Mouse (Mus musculus): ENCODE results near the gene Abcd1. TPM values are rescaled to one million over a fixed set of nuclear protein-coding genes. Genes with fewer than 3 reads are reported as not detected.
A peak's percentile ranks its signal among the peaks of the same experiment; 100 is the strongest.

The Abcd1 gene
- polyA plus RNA-seq, 1 experiment = 22.7 TPM

DNA sequence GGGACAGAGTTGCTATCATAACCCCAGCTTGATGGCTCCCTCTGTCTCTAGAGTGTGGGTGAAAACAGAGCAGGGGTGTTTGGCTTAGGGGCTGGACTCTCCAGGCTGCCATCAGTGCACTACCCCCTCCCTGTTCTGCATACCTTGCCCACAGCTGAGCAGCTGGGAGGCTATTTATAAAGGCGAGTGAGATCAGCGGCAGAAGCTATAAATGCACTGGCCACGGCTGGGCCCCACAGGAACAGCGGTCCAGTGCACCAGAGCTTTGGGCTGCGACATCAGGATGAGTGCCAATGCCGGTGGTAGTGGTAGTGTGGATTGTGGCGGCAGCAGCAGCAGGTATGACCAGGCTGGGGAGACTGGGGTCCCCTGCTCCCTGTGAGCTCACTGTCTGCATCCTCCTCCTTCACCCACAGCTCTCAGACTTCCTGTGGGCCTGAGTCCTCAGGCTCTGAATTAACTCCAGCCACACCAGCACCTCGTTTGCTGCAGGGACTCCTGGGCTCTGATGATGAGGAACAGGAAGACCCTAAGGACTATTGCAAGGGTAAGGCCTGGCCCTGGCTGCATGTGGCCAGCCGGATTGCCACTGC, 57.9 kb downstream of the Abcd1 start, which contains the start of gene Srpk3:
Srpk3 (plus strand) TSS at position 238 of the 593 bp plus-strand sequence.
- Histone ChIP-seq H3K4me3 (ENCODE audit: insufficient read depth, low read depth, low read length) (no peak within 1 kb of the TSS), H3K4me1 (ENCODE audit: control insufficient read depth, insufficient read depth, insufficient read length, low read length) (no peaks in the 10 kb centered on the region), H3K27ac (replicated peaks; ENCODE audit: low read depth, low read length) (no peak within 1 kb of the TSS)

DNA sequence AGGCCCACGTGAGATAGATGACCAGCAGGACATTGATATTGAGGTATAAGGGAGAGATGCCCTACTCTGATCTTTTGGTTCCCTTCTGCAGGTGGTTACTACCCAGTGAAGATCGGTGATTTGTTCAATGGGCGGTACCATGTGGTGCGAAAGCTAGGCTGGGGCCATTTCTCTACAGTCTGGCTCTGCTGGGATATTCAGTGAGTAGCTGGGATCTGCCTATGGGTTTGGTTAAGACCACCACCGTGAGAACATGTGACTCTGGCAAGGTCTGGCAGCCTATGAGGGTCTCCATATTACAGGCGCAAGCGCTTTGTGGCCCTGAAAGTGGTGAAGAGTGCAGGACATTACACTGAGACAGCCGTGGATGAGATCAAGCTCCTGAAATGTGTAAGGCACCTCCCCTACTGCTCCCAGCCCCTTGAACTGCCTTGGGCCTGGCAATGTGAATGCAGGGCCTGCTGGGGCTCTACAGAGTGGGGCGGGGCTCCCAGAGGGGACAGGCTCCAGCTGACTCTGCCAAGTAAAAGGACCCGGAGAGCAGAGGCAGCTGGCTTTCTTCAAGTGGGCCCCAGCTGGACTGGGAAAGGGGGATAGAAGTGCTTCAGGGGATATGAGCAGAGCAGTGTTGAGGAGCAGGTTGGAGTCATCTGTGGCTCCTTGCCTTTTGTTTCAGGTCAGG, 58.5 kb downstream of the Abcd1 start:
- Histone ChIP-seq H3K27ac (replicated peaks; ENCODE audit: low read depth, low read length) (no peak overlapping the region), H3K4me3 (ENCODE audit: insufficient read depth, low read depth, low read length) (no peak overlapping the region), H3K4me1 (ENCODE audit: control insufficient read depth, insufficient read depth, insufficient read length, low read length) (no peaks in the 10 kb centered on the region)

DNA sequence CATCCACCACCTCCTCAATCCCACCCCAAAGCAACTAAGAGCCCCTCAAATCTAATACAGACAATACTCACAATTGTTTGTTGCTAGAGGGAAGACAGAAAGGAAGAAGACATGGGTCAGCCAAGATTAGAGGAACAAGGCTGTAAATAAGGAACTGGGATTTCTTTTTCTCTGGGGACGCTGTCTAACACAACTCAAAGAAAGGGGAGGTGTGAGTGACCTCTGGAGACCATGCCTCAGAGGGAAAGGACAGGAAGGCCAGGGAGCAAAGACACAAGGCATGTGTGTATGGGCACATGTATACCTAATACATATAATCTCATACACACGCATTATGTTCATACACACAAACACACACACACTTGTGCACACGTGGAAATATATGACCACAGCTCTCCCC, 65.8 kb downstream of the Abcd1 start:
- Histone ChIP-seq H3K27ac (replicated peaks; ENCODE audit: low read depth, low read length) (0 out of 2 replicates have a peak overlapping the region, but pooled peaks have one; percentile 9), H3K4me3 (ENCODE audit: insufficient read depth, low read depth, low read length) (no peak overlapping the region)

DNA sequence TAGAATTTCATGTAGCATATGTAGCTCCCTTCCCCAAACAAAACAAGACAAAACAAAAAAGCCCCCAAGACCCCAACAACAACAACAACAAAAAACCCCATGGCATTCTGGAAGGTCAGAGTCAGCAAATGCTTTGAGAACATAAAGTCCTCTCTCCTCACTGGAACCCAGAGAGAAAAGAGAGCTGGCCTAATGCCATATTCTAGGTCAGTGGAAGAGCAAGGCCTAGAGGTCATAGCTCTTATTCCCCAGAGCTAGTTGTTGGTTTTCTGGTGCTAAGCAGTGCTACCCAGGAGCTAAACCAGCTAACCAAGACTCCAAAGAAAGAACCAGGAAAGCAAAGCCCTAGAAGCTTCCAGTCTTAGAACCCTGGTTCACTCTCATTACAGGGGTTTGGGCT, 69.3 kb downstream of the Abcd1 start:
- H3K27ac ChIP-seq (replicated peaks; ENCODE audit: low read depth, low read length) = peak overlapping the region; percentile 96
- peak overlapping the region; percentile 89 for H3K4me3 ChIP-seq (ENCODE audit: insufficient read depth, low read depth, low read length)
- H3K4me1 ChIP-seq (ENCODE audit: control insufficient read depth, insufficient read depth, insufficient read length, low read length) = peaks cover 2% of the 10 kb centered on the region; the same call in 1 of the 2 replicates

More for the DNA sequence above, 65.8 kb downstream of the Abcd1 start:
- peaks cover 2% of the 10 kb centered on the region; the same call in 1 of the 2 replicates for H3K4me1 ChIP-seq (ENCODE audit: control insufficient read depth, insufficient read depth, insufficient read length, low read length)

DNA sequence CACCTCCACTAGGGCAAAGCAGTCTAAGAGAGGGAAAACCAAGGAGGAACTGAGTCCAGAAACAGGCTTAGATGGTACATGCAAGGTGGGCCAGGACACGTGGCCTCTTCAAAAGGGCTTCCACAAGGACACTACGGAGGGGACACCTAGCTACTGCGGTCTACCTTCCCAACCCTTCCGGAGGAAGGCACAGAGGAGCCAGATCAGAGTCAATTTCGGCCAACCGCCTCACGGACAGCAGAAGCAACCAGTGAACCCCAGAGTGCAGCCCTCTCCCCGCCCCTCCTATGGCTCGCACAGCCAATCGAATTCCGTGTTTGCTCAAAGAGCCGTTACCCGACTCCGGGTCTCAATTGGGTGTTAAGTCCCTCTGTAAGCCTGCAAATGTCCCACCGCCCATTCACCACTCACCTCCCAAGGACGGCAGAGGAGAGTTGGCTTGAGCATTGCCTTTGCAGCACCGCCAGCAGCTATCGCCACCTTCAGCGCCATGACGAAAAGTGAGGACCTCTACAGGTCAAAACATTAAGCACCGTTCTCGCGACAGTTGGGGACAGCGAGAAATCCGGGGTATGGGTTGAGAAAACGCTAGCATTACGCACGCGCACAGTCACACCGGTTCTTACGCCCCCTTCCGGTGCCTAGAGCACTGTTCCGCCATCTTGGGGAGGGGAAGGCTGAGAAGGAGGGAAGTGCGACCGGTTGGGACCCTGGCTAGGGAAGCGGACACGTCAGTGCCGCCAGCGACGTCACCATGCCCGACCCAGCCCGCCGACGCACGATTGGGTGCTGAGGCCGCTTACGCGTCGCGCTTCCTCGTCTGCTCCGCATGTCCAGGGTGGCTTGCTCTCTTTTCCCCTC, 70.2 kb downstream of the Abcd1 start, which contains the start of the genes Idh3g and Ssr4:
Idh3g (minus strand) TSS at position 534 of the 861 bp plus-strand sequence.
Ssr4 (plus strand) TSS at position 665 of the 861 bp plus-strand sequence.
- Histone ChIP-seq H3K4me1 (ENCODE audit: control insufficient read depth, insufficient read depth, insufficient read length, low read length) (peaks cover 2% of the 10 kb centered on the region; the same call in 1 of the 2 replicates), H3K27ac (replicated peaks; ENCODE audit: low read depth, low read length) (peak within 1 kb of the TSS; percentile 96), H3K4me3 (ENCODE audit: insufficient read depth, low read depth, low read length) (peak within 1 kb of the TSS; percentile 89)

DNA sequence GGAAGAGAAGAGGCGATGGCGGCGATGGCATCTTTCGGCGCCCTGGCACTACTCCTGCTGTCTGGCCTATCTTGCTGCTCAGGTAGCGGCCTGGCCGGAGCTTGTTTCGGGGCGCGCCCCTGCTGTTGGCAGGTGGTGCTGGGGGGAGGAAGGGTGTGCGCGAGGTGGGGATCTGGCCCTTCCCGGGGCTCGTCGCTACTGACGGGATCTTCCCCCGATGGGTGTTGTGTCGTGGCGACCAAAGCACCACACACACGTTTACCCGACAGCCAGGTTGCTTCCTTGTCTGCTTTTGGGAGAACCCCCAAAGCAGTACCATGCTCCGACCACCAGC, 70.8 kb downstream of the Abcd1 start:
- peak overlapping the region; percentile 68 for H3K4me3 ChIP-seq (ENCODE audit: insufficient read depth, low read depth, low read length)
- H3K27ac ChIP-seq (replicated peaks; ENCODE audit: low read depth, low read length) = peak overlapping the region; percentile 73

More for the DNA sequence above, 70.8 kb downstream of the Abcd1 start:
- peaks cover 2% of the 10 kb centered on the region; the same call in 1 of the 2 replicates for H3K4me1 ChIP-seq (ENCODE audit: control insufficient read depth, insufficient read depth, insufficient read length, low read length)

Other genes with a start within 250 kb of the Abcd1 start
- 67.1 and 108 TPM in 2 replicates for gene Bgn, start 233.0 kb upstream of the Abcd1 start, polyA plus RNA-seq (2012; ENCODE audit: insufficient read depth, insufficient read length, missing spikeins)
- not detected in 2 replicates for gene Atp2b3, start 213.5 kb upstream of the Abcd1 start, polyA plus RNA-seq (2012; ENCODE audit: insufficient read depth, insufficient read length, missing spikeins)
- not detected in 2 replicates for gene Dusp9, start 77.2 kb upstream of the Abcd1 start, polyA plus RNA-seq (2012; ENCODE audit: insufficient read depth, insufficient read length, missing spikeins)
- 1.2 and 1.8 TPM in 2 replicates for gene Pnck, start 56.5 kb upstream of the Abcd1 start, polyA plus RNA-seq (2012; ENCODE audit: insufficient read depth, insufficient read length, missing spikeins)
- 15.8 and 19.4 TPM in 2 replicates for gene Slc6a8, start 43.4 kb upstream of the Abcd1 start, polyA plus RNA-seq (2012; ENCODE audit: insufficient read depth, insufficient read length, missing spikeins)
- 350 and 381 TPM in 2 replicates for gene Bcap31, start 422 bp upstream of the Abcd1 start, polyA plus RNA-seq (2012; ENCODE audit: insufficient read depth, insufficient read length, missing spikeins)
- gene Plxnb3, start 40.5 kb downstream of the Abcd1 start, polyA plus RNA-seq (2012; ENCODE audit: insufficient read depth, insufficient read length, missing spikeins) = 0.33 and 0.55 TPM in 2 replicates
- gene Srpk3, start 57.8 kb downstream of the Abcd1 start, polyA plus RNA-seq (2012; ENCODE audit: insufficient read depth, insufficient read length, missing spikeins) = 0.71 TPM in 1 of 2 replicates, not detected in the other
- gene Idh3g, start 70.3 kb downstream of the Abcd1 start, polyA plus RNA-seq (2012; ENCODE audit: insufficient read depth, insufficient read length, missing spikeins) = 1,669 and 1,851 TPM in 2 replicates
- gene Ssr4, start 70.4 kb downstream of the Abcd1 start, polyA plus RNA-seq (2012; ENCODE audit: insufficient read depth, insufficient read length, missing spikeins) = 189 and 210 TPM in 2 replicates
- 0.36 and 0.58 TPM in 2 replicates for gene Pdzd4, start 108.4 kb downstream of the Abcd1 start, polyA plus RNA-seq (2012; ENCODE audit: insufficient read depth, insufficient read length, missing spikeins)
- not detected in 2 replicates for gene Avpr2, start 175.5 kb downstream of the Abcd1 start, polyA plus RNA-seq (2012; ENCODE audit: insufficient read depth, insufficient read length, missing spikeins)
- 2.2 and 2.3 TPM in 2 replicates for gene L1cam, start 179.5 kb downstream of the Abcd1 start, polyA plus RNA-seq (2012; ENCODE audit: insufficient read depth, insufficient read length, missing spikeins)
- 0.59 and 1.9 TPM in 2 replicates for gene Arhgap4, start 205.3 kb downstream of the Abcd1 start, polyA plus RNA-seq (2012; ENCODE audit: insufficient read depth, insufficient read length, missing spikeins)
- 90.3 and 104 TPM in 2 replicates for gene Naa10, start 205.3 kb downstream of the Abcd1 start, polyA plus RNA-seq (2012; ENCODE audit: insufficient read depth, insufficient read length, missing spikeins)
- gene Renbp, start 214.3 kb downstream of the Abcd1 start, polyA plus RNA-seq (2012; ENCODE audit: insufficient read depth, insufficient read length, missing spikeins) = 4.6 and 7.4 TPM in 2 replicates
- gene Hcfc1, start 249.8 kb downstream of the Abcd1 start, polyA plus RNA-seq (2012; ENCODE audit: insufficient read depth, insufficient read length, missing spikeins) = 15.7 and 22.4 TPM in 2 replicates